Mouse (Mus musculus): ENCODE measurements around the gene Hdlbp. TPM values are rescaled to one million over a fixed set of nuclear protein-coding genes. Genes with fewer than 3 reads are reported as not detected.
"Not testable (repeated sequence)": the region's sequence is repeated elsewhere in the genome, so short reads cannot be mapped to it uniquely, and the experiment has no call there.

Gene Hdlbp
- 100 to 1,000 TPM; 521 to 556 TPM for total RNA-seq (2021)
- long read RNA-seq, experiment 1, full-length matches to known transcripts: 159 of 269 reads
- long read RNA-seq, experiment 1, partial matches to known transcripts: 52 of 269 reads
- long read RNA-seq, experiment 1, other reads (novel, unspliced or antisense): 58 of 269 reads
- long read RNA-seq, experiment 2, full-length matches to known transcripts: 72 of 122 reads
- long read RNA-seq, experiment 2, partial matches to known transcripts: 17 of 122 reads
- long read RNA-seq, experiment 2, other reads (novel, unspliced or antisense): 33 of 122 reads

- DNase-seq: peak; percentile 99
Observed at GRCm38 (mm10) chr1:93478586-93479475, at the start of gene Hdlbp. TSS of gene Hdlbp (minus strand) at chr1:93478815.

DNA sequence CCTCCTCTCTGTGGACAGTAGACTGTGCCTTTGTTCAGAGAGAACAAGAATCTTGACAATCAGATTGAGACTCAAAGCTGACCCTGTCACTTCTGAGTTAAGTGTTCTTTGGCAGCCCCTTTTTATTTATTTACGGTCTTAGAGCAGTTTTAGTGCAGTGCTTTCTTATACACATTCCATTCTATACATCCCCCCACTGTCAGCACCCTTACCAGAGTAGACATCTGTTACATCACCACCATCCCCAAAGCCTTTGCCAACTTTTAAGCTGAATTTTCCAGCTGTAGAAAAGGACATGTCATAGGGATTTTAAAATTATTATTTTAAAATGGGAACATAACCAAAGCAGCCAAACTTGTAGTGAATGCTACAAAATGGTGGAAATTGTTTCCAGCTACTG is 43.7 kb upstream of the Hdlbp start:
- DNase-seq: no peak

- DNase-seq: no peak
Observed at GRCm38 (mm10) chr1:93521491-93521890, 42.9 kb upstream of the Hdlbp start.

GRCm38 (mm10) chr1:93513221-93513620 is 34.6 kb upstream of the Hdlbp start:
- no peak for DNase-seq

DNA sequence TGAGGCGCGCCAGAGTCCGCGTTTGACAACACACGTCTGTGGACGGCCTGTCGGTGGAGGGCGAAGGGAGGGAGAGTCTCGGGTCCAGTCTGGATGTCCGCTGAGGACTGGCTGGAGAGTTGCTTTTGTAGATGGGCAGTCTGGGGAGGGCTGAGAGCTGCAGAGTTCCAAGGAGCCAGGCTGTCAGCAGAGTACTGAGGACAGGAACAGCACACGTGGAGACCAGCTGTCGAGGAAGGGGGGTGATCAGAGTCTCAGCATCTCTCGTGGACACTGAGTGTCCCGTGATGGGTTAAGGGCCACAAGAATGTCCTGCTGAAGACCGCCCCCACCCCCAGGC is 33.7 kb upstream of the Hdlbp start:
- no peak for DNase-seq

- DNase-seq: peak; percentile 95 to 98
Observed at GRCm38 (mm10) chr1:93511585-93512350, 33.2 kb upstream of the Hdlbp start, which contains the start of gene Farp2. TSS of gene Farp2 (plus strand) at chr1:93512079.

DNA sequence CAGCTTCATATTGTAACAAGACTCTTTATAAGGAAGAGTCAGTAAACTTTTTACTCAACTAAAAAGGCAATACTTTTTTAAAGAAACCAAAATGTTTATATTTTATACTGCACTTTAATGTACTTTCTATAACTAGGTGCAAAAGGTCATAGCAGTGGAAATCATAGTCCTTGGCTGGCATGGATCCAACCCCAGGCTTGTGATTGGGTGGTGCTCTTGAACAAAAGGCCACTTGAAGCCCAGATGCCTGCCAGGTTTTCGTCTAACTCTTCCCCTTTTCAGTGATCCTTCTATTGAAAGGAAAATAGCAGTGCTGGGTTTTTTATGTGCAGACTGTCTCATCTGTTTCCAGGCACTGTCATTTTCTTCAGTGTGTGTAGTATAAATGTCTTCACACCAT is 30.0 kb upstream of the Hdlbp start:
- DNase-seq: peak in 1 of 2 experiments; percentile 26

- peak; percentile 11 to 49 for DNase-seq
Observed at GRCm38 (mm10) chr1:93506944-93507676, 28.5 kb upstream of the Hdlbp start.

DNA sequence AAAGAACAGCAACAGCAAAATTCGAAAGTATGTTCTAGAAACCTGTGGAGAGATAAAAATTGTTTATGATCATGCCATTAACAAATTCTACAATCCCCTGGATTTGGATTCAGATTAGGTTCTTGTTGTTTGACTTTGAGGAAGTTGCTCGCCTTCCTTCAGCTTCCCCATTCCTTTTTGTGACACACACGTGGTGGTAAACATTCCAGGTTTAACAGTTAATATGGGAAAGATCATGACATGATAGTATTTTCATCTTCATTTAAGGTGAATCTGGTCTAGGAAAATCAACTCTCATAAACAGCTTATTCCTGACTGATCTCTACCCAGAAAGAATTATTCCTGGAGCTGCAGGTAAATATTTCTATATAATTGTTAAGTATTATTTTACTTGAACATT is 16.7 kb upstream of the Hdlbp start:
- no peak for DNase-seq

GRCm38 (mm10) chr1:93486302-93486701 is 7.7 kb upstream of the Hdlbp start:
- DNase-seq: not testable (repeated sequence)

- DNase-seq: no peak
Observed at GRCm38 (mm10) chr1:93479476-93480083, 965 bp upstream of the Hdlbp start.

- DNase-seq: peak; percentile 97 to 99
Observed at GRCm38 (mm10) chr1:93477758-93478585, 643 bp downstream of the Hdlbp start.

DNA sequence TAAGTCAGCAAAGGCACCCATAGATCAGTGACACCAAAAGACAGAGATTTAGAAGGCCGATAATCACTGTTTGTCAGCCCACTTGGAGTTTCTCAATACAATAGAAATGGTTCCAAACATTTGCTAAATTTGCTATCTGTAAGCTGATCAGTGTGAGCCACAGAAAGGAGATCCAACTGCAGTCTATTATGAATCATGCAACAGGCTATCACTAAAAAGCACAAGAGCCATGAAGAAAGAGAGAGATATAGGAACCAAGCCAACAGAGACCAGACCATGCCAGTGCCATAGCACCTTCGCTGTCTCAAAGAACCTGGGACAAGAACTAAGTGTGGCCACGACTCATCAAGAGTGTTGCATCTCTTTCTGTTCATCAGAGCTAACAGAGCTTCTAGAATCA is 2.9 kb downstream of the Hdlbp start:
- DNase-seq: no peak

DNA sequence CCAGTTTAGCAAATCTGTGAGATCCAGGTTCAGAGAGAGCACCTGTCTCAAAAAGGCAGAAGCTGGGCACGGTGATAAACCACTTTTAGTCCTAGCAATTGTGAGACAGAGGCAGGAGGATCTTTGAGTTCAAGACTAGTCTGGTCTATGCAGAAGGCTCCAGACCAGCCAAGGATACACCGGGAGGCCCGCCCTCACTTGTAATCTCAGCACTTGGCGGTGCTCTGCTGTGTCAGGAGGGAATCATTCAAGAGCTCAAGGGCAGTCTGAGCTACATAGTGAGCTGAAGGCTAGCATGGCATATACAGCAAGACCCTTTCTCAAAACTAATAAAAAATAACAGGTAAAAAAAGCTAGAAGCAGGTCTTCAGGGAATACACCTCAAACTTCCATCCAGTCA is 10.0 kb downstream of the Hdlbp start:
- DNase-seq: no peak

GRCm38 (mm10) chr1:93465746-93466145 is 12.9 kb downstream of the Hdlbp start:
- DNase-seq: no peak

DNA sequence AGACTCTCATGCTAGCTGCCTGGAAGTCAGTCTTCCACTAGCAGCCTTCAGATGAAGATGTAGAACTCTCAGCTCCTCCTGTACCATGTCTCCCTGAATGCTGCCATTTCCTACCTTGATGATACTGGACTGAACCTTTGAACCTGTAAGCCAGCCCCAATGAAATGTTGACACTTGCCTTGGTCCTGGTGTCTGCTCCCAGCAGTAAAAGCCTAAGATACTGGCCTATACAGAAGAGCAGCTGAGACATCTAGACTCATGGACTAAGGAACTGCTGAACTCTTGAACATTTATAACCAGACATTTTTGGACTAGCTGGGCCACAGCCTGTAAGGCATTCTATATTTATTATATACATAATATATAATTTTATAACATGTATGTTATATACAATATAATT is 13.5 kb downstream of the Hdlbp start:
- DNase-seq: no peak

GRCm38 (mm10) chr1:93459101-93459500 is 19.5 kb downstream of the Hdlbp start:
- DNase-seq: no peak

GRCm38 (mm10) chr1:93458357-93458756 is 20.3 kb downstream of the Hdlbp start:
- no peak for DNase-seq

DNA sequence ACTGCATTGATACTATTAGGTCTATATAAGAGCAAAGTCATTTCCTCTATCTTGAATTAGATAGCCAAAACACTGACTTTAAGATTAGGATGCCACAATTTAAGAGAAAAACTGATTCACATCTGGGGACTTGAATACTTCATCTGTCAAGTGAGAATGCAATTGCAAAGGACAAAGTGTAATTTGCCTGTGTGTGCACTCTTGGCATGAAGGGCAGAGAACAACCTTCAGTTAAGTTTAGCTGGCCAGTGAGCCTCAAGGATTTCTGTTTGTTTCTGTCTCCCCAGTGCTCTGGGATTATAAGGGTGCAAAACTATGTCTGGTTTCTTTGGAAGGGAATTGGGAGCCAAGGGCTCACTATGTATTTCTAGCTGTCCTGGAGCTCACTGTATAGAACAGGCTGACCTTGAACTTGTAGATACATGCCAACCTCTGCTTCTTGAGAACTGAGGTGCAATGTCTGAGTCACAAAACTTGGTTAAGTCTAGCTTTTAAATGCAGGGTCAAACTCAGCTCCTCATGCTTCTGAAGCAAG is 24.8 kb downstream of the Hdlbp start:
- no peak for DNase-seq

DNA sequence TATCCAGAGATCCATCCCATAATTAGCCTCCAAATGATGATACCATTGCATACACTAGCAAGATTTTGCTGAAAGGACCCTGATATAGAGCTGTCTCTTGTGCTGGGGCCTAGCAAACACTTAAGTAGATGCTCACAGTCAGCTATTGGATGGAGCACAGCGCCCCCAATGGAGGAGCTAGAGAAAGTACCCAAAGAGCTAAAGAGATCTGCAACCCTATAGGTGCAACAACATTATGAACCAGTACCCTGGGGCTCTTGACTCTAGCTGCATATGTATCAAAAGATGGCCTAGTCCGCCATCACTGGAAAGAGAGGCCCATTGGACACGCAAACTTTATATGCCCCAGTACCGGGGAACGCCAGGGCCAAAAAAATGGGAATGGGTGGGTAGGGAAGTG is 28.5 kb downstream of the Hdlbp start:
- not testable (repeated sequence) for DNase-seq

All from heart, adult 18-20 months (tissue).